Mouse (Mus musculus) central nervous system, embryonic 14 days (tissue): Measurements from ENCODE around the gene Dctn5. TPM values are rescaled to one million over a fixed set of nuclear protein-coding genes. Genes with fewer than 3 reads are reported as not detected.

Source experiments
- polyA plus RNA-seq: library from polyadenylated mRNA; depleted of rRNA; stranded (reverse); fragments of >200 nt; gene quantifications from 2 replicates; pipeline ENCODE4 v1.2.3, GENCODE M21; 2012; rRNA removed

The Dctn5 gene
- polyA plus RNA-seq = 116 and 118 TPM in 2 replicates

DNA sequence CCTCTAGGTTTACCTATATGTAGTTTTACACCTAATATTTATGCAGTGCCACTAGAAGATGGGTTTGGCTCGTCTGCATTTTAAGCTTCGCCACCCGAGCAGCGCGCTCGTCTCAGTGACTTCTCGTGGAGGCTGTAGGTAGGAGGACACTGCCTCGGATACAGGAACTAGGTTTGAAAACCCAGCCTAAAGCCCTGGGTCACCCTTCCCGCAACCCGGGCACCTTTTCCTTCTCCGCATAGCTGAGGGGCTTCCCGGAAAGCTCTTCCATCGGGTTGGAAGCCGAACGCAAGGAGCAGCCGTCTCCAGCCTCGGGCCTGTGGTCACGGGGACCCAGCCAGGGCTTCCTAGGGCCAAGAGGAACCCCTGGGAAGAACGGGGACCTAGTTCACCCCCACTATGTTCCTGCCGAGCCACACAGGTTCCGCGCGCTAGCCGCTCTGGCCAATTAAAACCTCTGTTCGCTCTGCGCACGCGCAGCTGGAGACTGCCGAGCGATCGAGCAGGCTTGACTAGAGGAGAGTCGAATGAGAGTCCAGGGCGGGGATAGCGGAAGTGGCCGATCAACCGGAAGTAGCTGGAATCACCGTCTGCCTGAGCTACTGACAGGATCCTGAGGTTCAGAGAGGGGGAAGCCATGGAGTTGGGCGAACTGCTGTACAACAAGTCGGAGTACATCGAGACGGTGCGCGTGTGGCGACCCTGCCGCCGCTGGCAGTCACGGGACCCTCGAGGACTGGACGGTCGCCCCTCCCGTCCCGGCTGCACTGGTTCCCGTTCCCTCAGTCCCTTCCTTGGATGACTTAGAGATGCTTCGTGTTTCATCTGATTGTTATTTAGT lies at the start of gene Dctn5, which contains the start of gene Palb2:
Gene Dctn5, plus strand, starts transcription at position 545 of the 841 bp plus-strand sequence.
Gene Palb2, minus strand, starts transcription at position 489 of the 841 bp plus-strand sequence.

DNA sequence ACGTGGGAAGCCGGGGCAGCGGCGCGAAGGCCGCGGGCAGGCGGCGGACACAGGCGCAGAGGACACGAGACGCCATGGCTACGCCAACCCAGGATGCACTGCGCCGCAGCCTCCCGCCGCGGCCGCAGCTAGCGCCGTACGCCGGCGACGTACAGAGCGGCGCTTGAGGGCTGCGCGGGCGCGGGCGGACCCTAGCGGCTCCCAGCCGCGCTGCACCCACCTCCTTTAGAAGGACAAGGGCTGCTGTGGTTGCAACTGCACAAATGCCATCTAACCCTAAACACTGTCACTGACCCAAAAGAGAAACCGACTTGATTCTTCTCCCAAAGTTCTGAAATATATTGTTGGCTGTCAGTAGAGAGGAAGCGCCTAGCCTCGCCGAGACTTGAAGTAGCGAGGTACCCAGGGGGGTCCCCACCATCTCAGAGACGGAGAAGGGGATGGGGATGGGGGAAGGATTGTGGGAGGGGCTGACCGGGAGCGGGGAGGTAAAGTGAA lies 31.0 kb upstream of the Dctn5 start, which contains the start of gene Ndufab1:
Gene Ndufab1, minus strand, starts transcription at position 140 of the 498 bp plus-strand sequence.

DNA sequence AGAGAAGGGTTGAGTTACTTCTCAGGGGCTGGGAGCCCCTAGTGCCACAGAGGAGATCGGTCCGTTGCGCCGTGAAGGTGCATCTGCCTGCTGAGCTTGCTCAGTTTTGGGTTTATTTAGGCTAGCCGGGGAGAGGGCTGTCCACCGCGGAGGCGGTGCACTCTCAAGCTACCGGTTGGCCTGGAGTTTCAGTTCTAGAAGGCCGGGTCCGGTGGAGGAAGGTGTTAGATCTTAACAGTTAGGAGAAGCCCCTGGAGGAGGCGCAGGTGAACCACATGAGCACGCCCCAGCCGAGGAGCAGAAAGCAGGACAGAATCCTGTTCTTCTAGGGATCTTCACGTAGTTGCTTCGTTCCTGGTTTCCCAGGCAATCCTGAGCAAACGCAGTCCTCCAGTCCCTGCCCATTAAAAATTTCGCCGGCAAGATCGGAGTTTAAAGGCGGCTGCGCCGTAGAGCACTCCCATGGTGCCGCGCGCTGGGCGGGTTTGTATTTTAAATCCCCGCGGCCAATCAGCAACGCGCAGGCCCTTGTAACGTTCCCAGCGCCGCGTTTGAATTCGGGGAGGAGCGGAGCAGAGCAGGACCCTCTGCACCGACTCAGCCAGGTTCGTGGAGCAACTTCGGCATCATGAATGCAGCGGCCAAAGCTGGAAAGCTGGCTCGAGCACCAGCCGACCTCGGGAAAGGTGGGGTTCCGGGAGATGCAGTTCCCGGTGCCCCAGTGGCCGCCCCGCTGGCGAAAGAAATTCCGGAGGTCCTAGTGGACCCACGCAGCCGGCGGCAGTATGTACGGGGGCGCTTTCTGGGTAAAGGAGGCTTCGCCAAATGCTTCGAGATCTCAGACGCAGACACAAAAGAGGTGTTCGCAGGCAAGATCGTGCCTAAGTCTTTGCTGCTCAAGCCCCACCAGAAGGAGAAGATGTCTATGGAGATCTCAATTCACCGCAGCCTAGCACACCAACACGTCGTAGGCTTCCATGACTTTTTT lies 26.4 kb downstream of the Dctn5 start, which contains the start of gene Plk1:
Gene Plk1, plus strand, starts transcription at position 525 of the 988 bp plus-strand sequence.

DNA sequence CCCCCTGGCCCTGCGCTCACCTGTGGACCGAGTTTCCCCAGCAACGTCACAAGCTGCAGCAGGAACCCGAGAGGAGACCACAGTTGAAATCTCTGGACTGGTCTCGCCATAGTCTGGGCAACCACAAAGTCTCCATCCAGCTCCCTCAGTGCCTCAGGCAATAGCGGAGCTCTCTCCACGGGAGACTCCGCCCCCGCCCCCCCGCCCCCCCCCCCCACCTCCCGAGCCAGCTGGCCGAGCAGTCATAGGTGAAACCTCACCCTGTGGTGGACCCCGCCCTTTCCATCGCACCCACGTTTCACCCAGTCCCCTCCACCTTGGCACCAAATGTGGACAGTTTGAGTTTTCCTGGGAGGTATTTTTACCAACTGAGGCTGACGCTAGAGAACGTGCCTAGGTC lies 53.2 kb downstream of the Dctn5 start, which contains the start of gene Ern2:
Gene Ern2, minus strand, starts transcription at position 165 of the 400 bp plus-strand sequence.

Other genes starting within 250 kb of the Dctn5 start
- 13.6 and 15.9 TPM in 2 replicates for gene Cog7, start 151.3 kb upstream of the Dctn5 start, polyA plus RNA-seq
- 69.3 and 78.1 TPM in 2 replicates for gene Gga2, start 111.8 kb upstream of the Dctn5 start, polyA plus RNA-seq
- gene Ubfd1, start 65.9 kb upstream of the Dctn5 start, polyA plus RNA-seq = 66.2 and 73.4 TPM in 2 replicates
- 9.4 TPM in 2 replicates for gene Ears2, start 65.8 kb upstream of the Dctn5 start, polyA plus RNA-seq
- 150 and 160 TPM in 2 replicates for gene Ndufab1, start 31.2 kb upstream of the Dctn5 start, polyA plus RNA-seq
- gene Palb2, start 56 bp upstream of the Dctn5 start, polyA plus RNA-seq = 6.4 and 7.1 TPM in 2 replicates
- 39.9 and 48.7 TPM in 2 replicates for gene Plk1, start 26.4 kb downstream of the Dctn5 start, polyA plus RNA-seq
- 1.1 and 1.8 TPM in 2 replicates for gene Ern2, start 53.2 kb downstream of the Dctn5 start, polyA plus RNA-seq
- gene Chp2, start 86.5 kb downstream of the Dctn5 start, polyA plus RNA-seq = 1.2 and 1.6 TPM in 2 replicates
- 48.4 TPM in 2 replicates for gene Prkcb, start 155.7 kb downstream of the Dctn5 start, polyA plus RNA-seq